Mouse (Mus musculus) c-Kit-positive CD71-positive TER-119-negative erythroid progenitor cells, embryonic 14.5 days (primary cell): ENCODE data around the gene Rev3l.

Experiments used
- DNase-seq: peaks from one replicate; pipeline ENCODE4 v3.0.0-alpha.2; 2013; ENCODE audit warnings: low read depth

Rev3l gene

GRCm38 (mm10) chr10:39731736-39732265 is at the start of gene Rev3l:
Rev3l (plus strand) TSS chr10:39732118.
- peak; percentile 80 for DNase-seq

GRCm38 (mm10) chr10:39682556-39682955 is 49.4 kb upstream of the Rev3l start:
- no peak for DNase-seq

- DNase-seq: no peak
Measured at GRCm38 (mm10) chr10:39683481-39683880, 48.4 kb upstream of the Rev3l start.

- no peak for DNase-seq
Measured at GRCm38 (mm10) chr10:39686811-39687210, 45.1 kb upstream of the Rev3l start.

GRCm38 (mm10) chr10:39687851-39688250 is 44.1 kb upstream of the Rev3l start:
- no peak for DNase-seq

- DNase-seq: no peak
Measured at GRCm38 (mm10) chr10:39691351-39692064, 40.4 kb upstream of the Rev3l start.

GRCm38 (mm10) chr10:39692152-39692551 is 39.8 kb upstream of the Rev3l start:
- no peak for DNase-seq

- no peak for DNase-seq
Measured at GRCm38 (mm10) chr10:39707717-39708510, 24.0 kb upstream of the Rev3l start.

- no peak for DNase-seq
Measured at GRCm38 (mm10) chr10:39716936-39717335, 15.0 kb upstream of the Rev3l start.

- peak; percentile 80 for DNase-seq
Measured at GRCm38 (mm10) chr10:39730976-39731735, 762 bp upstream of the Rev3l start.

- peak; percentile 47 for DNase-seq
Measured at GRCm38 (mm10) chr10:39732266-39733100, 565 bp downstream of the Rev3l start.

- peak; percentile 48 for DNase-seq
Measured at GRCm38 (mm10) chr10:39733101-39733399, 1.1 kb downstream of the Rev3l start.

- DNase-seq: no peak
Measured at GRCm38 (mm10) chr10:39733421-39733930, 1.6 kb downstream of the Rev3l start.

GRCm38 (mm10) chr10:39736187-39736586 is 4.3 kb downstream of the Rev3l start:
- no peak for DNase-seq

GRCm38 (mm10) chr10:39742057-39742456 is 10.1 kb downstream of the Rev3l start:
- no peak for DNase-seq

- no peak for DNase-seq
Measured at GRCm38 (mm10) chr10:39764752-39765151, 32.8 kb downstream of the Rev3l start.

GRCm38 (mm10) chr10:39766702-39767101 is 34.8 kb downstream of the Rev3l start:
- no peak for DNase-seq

- no peak for DNase-seq
Measured at GRCm38 (mm10) chr10:39772259-39772658, 40.3 kb downstream of the Rev3l start.

- DNase-seq: no peak
Measured at GRCm38 (mm10) chr10:39773940-39774726, 42.2 kb downstream of the Rev3l start.

GRCm38 (mm10) chr10:39776927-39777326 is 45.0 kb downstream of the Rev3l start:
- DNase-seq: no peak

- DNase-seq: no peak
Measured at GRCm38 (mm10) chr10:39778305-39778704, 46.4 kb downstream of the Rev3l start.
